Mouse (Mus musculus) heart, embryonic 14.5 days (tissue): ENCODE results near the gene Diablo. TPM values are rescaled to one million over a fixed set of nuclear protein-coding genes. Genes with fewer than 3 reads are reported as not detected.
A peak's percentile ranks its signal among the peaks of the same experiment; 100 is the strongest.

Experiments
- ATAC-seq: fragments of 200-750 bp; cut with Nextera tagmentation; 2 replicates; pipeline ENCODE4 v1.8.0; 2017; ENCODE audit warnings: low read depth, moderate TSS enrichment; ENCODE audit not compliant: insufficient number of reproducible peaks, insufficient read depth, low FRiP score
- H3K27ac ChIP-seq, 2 experiments: fragments of 200-500 bp in 1 of 2; fragments of 300-500 bp in 1 of 2; sonication (generic) in 1 of 2; replicated peaks in 1 of 2; 2 replicates each; pipeline ENCODE4 v1.5.1; 2012 to 2014; ENCODE audit warnings: low read depth in 2 of 2, low read length in 2 of 2, control low read depth in 1 of 2, mild to moderate bottlenecking in 1 of 2, mixed read lengths in 1 of 2; ENCODE audit not compliant: control insufficient read depth in 1 of 2, insufficient read depth in 1 of 2
- H3K27me3 ChIP-seq: fragments of 300-500 bp; sonication (generic); 2 replicates; pipeline ENCODE4 v1.6.1; 2014; ENCODE audit warnings: mild to moderate bottlenecking, low read length, control low read depth; ENCODE audit not compliant: control insufficient read depth, insufficient read depth
- H3K36me3 ChIP-seq: fragments of 300-500 bp; sonication (generic); 2 replicates; pipeline ENCODE4 v1.6.1; 2014; ENCODE audit warnings: mild to moderate bottlenecking, control low read depth, low read length, mixed read lengths; ENCODE audit not compliant: control insufficient read depth, insufficient read depth
- H3K4me1 ChIP-seq, 2 experiments: fragments of 200-500 bp in 1 of 2; fragments of 300-500 bp in 1 of 2; sonication (generic) in 1 of 2; 2 replicates each; pipeline ENCODE4 v1.6.1; 2012 to 2014; ENCODE audit warnings: low read length in 2 of 2, control low read depth in 1 of 2, mixed read lengths in 1 of 2; ENCODE audit not compliant: control insufficient read depth in 2 of 2, insufficient read depth in 2 of 2
- H3K4me2 ChIP-seq: fragments of 300-500 bp; sonication (generic); 2 replicates; pipeline ENCODE4 v1.6.1; 2014; ENCODE audit warnings: mild to moderate bottlenecking, low read length
- H3K4me3 ChIP-seq, 2 experiments: fragments of 200-500 bp in 1 of 2; fragments of 300-500 bp in 1 of 2; sonication (generic) in 1 of 2; 2 replicates each; pipeline ENCODE4 v1.5.1; 2012 to 2014; ENCODE audit warnings: low read length in 2 of 2, mild to moderate bottlenecking in 2 of 2, control low read depth in 1 of 2, low read depth in 1 of 2, moderate library complexity in 1 of 2; ENCODE audit not compliant: control insufficient read depth in 1 of 2, insufficient read depth in 1 of 2
- H3K9ac ChIP-seq: fragments of 300-500 bp; sonication (generic); 2 replicates; pipeline ENCODE4 v1.6.1; 2014; ENCODE audit warnings: mild to moderate bottlenecking, low read length
- H3K9me3 ChIP-seq: fragments of 300-500 bp; sonication (generic); 2 replicates; pipeline ENCODE4 v1.6.1; 2016; ENCODE audit warnings: low read length, control low read depth; ENCODE audit not compliant: control insufficient read depth
- WGBS: fragments of 180-500 bp; shearing (Covaris S2); extraction: QIAGEN DNeasy Blood & Tissue Kit; methylation state at CpG from one replicate; pipeline ENCODE4 v1.1.7; 2014; 5-methylcytosine and 5-hydroxymethylcytosine counted together
- polyA plus RNA-seq: library from polyadenylated mRNA; unstranded; fragments of >200 nt; fragmentation: Nextera tagmentation; extraction: Ambion mirVana; gene quantifications from 2 replicates; pipeline ENCODE4 v1.2.1, GENCODE M21; 2014

Diablo gene
- polyA plus RNA-seq, 1 experiment from 2014 or later = 104 TPM

DNA sequence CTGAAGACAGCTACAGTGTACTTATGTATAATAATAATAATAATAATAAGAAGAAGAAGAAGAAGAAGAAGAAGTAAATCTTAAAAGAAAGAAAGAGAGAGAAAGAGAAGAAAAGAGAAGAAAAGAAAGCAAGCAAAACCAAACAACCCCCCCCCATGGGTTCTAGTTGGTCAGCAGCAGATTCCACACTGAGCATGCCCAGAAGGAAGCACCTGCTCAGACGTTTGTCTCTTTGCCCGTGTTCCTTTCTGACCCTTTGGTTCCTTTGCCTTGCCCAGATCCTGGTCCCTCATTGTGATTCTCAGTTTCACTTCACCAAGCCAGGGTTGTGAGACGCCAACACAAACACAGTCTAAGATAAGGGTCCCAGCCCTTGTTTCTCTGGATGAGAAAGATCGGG is 22.0 kb downstream of the Diablo start:
- H3K27me3 ChIP-seq = peaks cover 25% of the 10 kb centered on the region; the same call in 1 of the 2 replicates
- H3K4me2 ChIP-seq = no peak overlapping the region
- no peak overlapping the region for H3K4me3 ChIP-seq
- H3K9me3 ChIP-seq = no peaks in the 10 kb centered on the region
- no peaks in the 10 kb centered on the region for H3K36me3 ChIP-seq
- H3K27ac ChIP-seq = no peak overlapping the region
- no peak overlapping the region for H3K9ac ChIP-seq
- WGBS = 31% methylated on average over 4 of the region's 4 CpGs
- ATAC-seq = no peak
- peaks cover 11 to 12% of the 10 kb centered on the region in 2 experiments for H3K4me1 ChIP-seq

DNA sequence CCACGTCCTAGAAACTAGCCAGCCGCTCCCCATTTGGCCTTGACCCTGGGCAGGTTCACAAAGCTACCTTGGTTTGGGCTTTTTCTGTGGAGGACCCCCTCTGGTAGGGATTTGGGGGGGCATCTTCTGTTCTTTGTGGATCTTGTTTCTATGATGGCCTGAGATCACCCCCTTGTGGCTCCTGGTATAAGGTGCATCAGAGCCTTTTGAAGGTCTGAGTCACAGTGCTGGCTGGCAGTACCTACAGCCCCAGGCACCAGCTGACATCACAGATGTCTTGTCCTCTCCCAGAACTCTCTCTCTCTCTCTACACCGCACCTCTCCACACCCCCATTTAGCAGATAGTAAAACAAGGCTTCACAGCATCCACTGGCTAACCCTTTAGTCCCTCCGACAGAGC is 24.3 kb downstream of the Diablo start:
- Histone ChIP-seq H3K4me2 (no peak overlapping the region), H3K9me3 (no peaks in the 10 kb centered on the region), H3K4me3 (no peak overlapping the region), H3K36me3 (no peaks in the 10 kb centered on the region), H3K27ac (no peak overlapping the region), H3K9ac (no peak overlapping the region), H3K4me1 (peaks cover 11 to 12% of the 10 kb centered on the region in 2 experiments), H3K27me3 (peaks cover 13% of the 10 kb centered on the region; the same call in 1 of the 2 replicates)
- no peak for ATAC-seq
- WGBS = 38% methylated on average over 4 of the region's 4 CpGs

DNA sequence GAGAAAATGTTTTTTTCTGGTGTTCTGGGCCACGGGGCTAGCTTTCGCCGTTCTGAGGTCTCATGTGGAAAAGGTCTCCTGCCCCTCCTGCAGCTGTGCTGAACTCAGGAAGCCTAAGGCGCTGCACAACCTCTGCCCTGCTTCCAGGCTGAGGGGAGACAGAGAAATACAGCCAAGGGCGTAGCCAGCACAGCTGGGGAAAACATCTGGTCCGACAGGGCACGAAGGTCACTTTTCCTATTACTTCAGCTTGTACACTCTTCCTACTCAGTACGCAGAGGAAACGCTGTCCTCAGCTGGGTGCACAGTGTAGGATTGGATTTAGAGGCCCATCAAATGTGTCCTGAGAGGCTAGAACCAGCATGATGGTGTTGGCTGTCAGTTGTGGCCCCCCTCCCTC is 34.0 kb downstream of the Diablo start:
- H3K36me3 ChIP-seq = no peaks in the 10 kb centered on the region
- H3K27me3 ChIP-seq = no peaks in the 10 kb centered on the region
- ATAC-seq = no peak
- WGBS = 60% methylated on average over 9 of the region's 9 CpGs
- H3K4me2 ChIP-seq = no peak overlapping the region; the same call in 1 of the 2 replicates
- no peak overlapping the region for H3K4me3 ChIP-seq
- no peak overlapping the region for H3K27ac ChIP-seq
- H3K9ac ChIP-seq = no peak overlapping the region
- H3K4me1 ChIP-seq = peaks cover 3 to 10% of the 10 kb centered on the region in 2 experiments
- no peaks in the 10 kb centered on the region for H3K9me3 ChIP-seq

DNA sequence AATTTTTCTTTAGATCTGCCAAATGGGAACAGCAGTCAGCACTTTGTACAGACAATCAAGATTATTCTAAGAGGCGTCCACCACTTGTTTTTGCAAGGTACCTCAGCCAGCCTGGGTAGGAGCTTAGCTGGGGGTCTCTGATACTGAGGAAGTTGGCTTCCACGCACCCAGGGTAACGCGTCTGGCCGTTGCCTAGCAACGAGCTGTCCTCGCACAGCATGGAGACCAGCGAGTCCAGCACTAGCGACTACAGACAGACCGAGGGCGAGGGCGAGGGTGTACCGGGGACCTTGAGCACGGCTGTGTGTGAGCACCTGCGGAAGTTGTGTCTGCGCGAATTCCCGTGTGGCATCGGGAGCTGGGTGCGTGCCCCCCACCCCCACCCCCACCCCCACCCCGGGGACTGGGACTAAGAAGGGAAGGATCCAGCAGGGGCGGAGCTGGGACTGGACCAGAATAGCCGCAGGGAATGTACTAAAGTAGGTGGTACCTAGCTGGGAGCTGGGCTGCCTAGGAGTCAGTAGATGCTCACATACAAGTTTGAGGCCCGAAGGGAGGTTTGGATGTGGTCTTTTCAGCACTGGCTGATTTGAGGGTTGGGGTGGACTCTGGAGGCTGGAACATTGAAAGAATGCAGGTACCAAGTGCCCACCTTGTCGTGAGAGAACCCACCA is 34.7 kb downstream of the Diablo start, which contains the start of the genes Lrrc43 and Il31:
Lrrc43 (plus strand) TSS at position 194 of the 674 bp plus-strand sequence.
Il31 (minus strand) TSS at position 378 of the 674 bp plus-strand sequence.
- no peak within 1 kb of the TSS for H3K9ac ChIP-seq
- whole genome bisulfite sequencing = 6% methylated on average over 25 of the region's 25 CpGs
- no peak for ATAC-seq

DNA sequence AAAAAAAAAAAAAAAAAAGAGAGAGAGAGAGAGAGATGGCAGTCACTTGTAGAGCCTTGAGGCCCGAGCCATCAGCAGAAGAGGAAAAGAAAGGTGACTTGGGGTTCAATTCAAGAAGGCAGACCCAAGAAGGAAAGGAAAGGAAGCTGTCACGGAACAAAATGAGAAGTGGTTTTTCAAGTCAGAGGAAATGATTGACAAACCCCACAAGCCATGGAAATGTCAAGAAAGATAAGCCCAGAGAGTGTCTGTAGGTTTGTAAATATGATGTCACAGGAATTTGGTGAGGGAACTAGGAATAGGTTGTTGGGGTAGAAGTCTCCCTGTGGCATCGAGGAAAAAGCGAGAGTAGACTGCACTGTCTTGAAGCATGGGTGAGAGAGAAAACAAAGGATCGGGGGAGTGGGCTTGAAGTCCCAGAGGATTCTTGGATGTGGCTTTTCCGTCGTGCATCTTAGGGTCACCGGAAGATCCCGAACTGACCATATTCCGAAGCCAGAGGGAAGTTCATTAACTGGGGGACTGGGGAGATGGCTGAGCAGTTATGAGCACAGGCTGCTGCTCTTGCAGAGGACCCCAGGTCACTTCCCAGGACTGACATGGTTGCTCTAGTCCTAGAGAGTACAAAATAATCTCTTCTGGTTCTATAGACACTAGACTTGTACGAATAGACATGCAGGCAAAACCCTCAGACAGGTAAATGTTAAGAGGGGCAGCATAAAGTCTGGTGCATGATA is 36.1 kb downstream of the Diablo start:
- Histone ChIP-seq H3K9me3 (no peaks in the 10 kb centered on the region), H3K4me3 (no peak overlapping the region), H3K27ac (no peak overlapping the region), H3K36me3 (no peaks in the 10 kb centered on the region), H3K4me1 (peaks cover 3 to 10% of the 10 kb centered on the region in 2 experiments), H3K9ac (no peak overlapping the region), H3K27me3 (no peaks in the 10 kb centered on the region), H3K4me2 (no peak overlapping the region)
- no peak for ATAC-seq
- 70% methylated on average over 11 of the region's 11 CpGs for WGBS

More for the DNA sequence above, 34.7 kb downstream of the Diablo start, which contains the start of the genes Lrrc43 and Il31:
- Histone ChIP-seq H3K27me3 (no peaks in the 10 kb centered on the region), H3K27ac (no peak within 1 kb of the TSS), H3K36me3 (no peaks in the 10 kb centered on the region), H3K4me2 (peak within 1 kb of the TSS; percentile 60), H3K9me3 (no peaks in the 10 kb centered on the region), H3K4me1 (peaks cover 3 to 10% of the 10 kb centered on the region in 2 experiments), H3K4me3 (peak within 1 kb of the TSS in 1 of 2 experiments; percentile 17; a peak in 1 of 4 replicates)

DNA sequence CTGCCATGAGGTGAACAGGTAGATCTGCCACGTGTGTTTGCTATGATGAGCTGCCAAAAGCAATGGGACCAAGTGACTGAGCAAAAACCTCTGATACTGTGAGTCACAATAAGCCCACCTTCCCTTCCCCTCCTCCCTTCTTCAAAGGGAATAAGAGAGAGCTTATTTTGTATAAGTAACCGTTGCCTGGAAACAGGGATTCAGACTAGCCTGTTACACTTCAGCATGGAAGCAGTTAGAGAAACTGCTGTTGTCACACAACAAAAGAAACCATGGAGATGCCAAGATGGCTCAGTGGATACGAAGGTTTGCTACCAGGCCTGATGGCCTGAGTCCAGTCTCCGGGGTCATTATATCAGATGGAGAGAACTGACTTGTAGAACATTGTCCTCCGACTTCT is 50.2 kb downstream of the Diablo start:
- H3K9ac ChIP-seq = no peak overlapping the region
- H3K36me3 ChIP-seq = no peaks in the 10 kb centered on the region
- H3K9me3 ChIP-seq = no peaks in the 10 kb centered on the region
- no peak overlapping the region for H3K27ac ChIP-seq
- H3K4me2 ChIP-seq = no peak overlapping the region
- WGBS = 84% methylated on average over 5 of the region's 5 CpGs
- no peaks in the 10 kb centered on the region for H3K27me3 ChIP-seq
- H3K4me3 ChIP-seq = no peak overlapping the region
- peaks cover 9 to 16% of the 10 kb centered on the region in 2 experiments; a peak in 3 of 4 replicates for H3K4me1 ChIP-seq
- no peak for ATAC-seq

DNA sequence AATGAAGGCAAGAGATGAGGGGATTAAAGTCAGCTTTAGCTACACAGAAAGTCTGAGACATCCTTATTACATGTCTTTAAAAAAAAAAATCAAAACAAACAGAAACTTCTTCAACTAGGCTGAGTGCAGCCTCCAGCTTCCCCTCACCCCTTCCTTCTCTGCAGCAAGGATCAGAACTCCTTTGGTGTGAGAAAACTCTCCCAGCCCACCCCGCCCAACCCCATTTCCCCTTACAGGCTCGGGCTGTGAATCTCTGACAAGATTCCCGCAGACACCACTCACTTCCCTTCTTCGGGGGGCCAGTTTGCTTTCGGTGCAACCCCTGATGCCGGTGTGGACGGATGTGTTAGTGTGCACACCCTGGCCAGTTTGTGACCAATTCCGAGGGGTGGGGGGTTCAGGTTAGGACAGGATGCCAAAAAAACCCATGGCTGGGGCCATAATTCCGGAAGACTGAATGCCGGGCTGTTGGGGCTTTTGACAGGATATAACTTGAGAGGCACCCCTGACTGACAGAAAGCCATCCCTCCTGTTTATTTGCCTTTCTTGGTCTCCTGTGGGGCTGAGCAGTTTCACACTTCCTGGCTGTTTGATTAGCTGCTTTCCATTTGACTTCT is 53.1 kb downstream of the Diablo start:
- no peaks in the 10 kb centered on the region for H3K9me3 ChIP-seq
- peak overlapping the region; percentile 13; the same call in 1 of the 2 replicates for H3K9ac ChIP-seq
- H3K27ac ChIP-seq = peak overlapping the region; percentile 28 to 34; a peak in 1 of 4 replicates
- 8% methylated on average over 10 of the region's 10 CpGs for WGBS
- no peaks in the 10 kb centered on the region for H3K36me3 ChIP-seq
- H3K4me3 ChIP-seq = peak overlapping the region; percentile 27 to 36; a peak in 3 of 4 replicates
- peaks cover 9 to 16% of the 10 kb centered on the region in 2 experiments; a peak in 3 of 4 replicates for H3K4me1 ChIP-seq
- no peak for ATAC-seq
- peak overlapping the region; percentile 56 for H3K4me2 ChIP-seq
- H3K27me3 ChIP-seq = no peaks in the 10 kb centered on the region
